Mouse (Mus musculus) forebrain, embryonic 16.5 days (tissue): ENCODE data around the gene Ank2. TPM values are rescaled to one million over a fixed set of nuclear protein-coding genes. Genes with fewer than 3 reads are reported as not detected.
A peak's percentile ranks its signal among the peaks of the same experiment; 100 is the strongest.

Experiments used
- ATAC-seq: fragments of 200-750 bp; cut with Nextera tagmentation; 2 replicates; pipeline ENCODE4 v1.8.0; 2017; ENCODE audit warnings: mild to moderate bottlenecking, moderate library complexity
- H3K27ac ChIP-seq: fragments of 300-500 bp; sonication (generic); 2 replicates; pipeline ENCODE4 v1.5.1; 2014; ENCODE audit warnings: low read length, control low read depth
- H3K27me3 ChIP-seq: fragments of 300-500 bp; sonication (generic); replicated peaks from 2 replicates; pipeline ENCODE4 v1.6.1; 2014; ENCODE audit warnings: low read length; ENCODE audit not compliant: control insufficient read depth, insufficient read depth
- H3K36me3 ChIP-seq: fragments of 300-500 bp; sonication (generic); 2 replicates; pipeline ENCODE4 v1.6.1; 2014; ENCODE audit not compliant: control insufficient read depth, insufficient read depth
- H3K4me1 ChIP-seq: fragments of 300-500 bp; sonication (generic); replicated peaks from 2 replicates; pipeline ENCODE4 v1.6.1; 2014; ENCODE audit warnings: low read length; ENCODE audit not compliant: control insufficient read depth, insufficient read depth
- H3K4me2 ChIP-seq: fragments of 300-500 bp; sonication (generic); 2 replicates; pipeline ENCODE4 v1.6.1; 2014; ENCODE audit warnings: mild to moderate bottlenecking, low read length, control low read depth
- H3K4me3 ChIP-seq: fragments of 300-500 bp; sonication (generic); replicated peaks from 2 replicates; pipeline ENCODE4 v1.5.1; 2014; ENCODE audit warnings: mild to moderate bottlenecking, low read length, control low read depth
- H3K9ac ChIP-seq: fragments of 300-500 bp; sonication (generic); replicated peaks from 2 replicates; pipeline ENCODE4 v1.6.1; 2014; ENCODE audit warnings: low read depth, low read length, control low read depth
- H3K9me3 ChIP-seq: fragments of 300-500 bp; sonication (generic); 2 replicates; pipeline ENCODE4 v1.6.1; 2016; ENCODE audit warnings: low read length; ENCODE audit not compliant: control insufficient read depth
- WGBS: fragments of 180-500 bp; shearing (Covaris S2); extraction: QIAGEN DNeasy Blood & Tissue Kit; methylation state at CpG from one replicate; pipeline ENCODE4 v1.1.7; 2014; 5-methylcytosine and 5-hydroxymethylcytosine counted together
- polyA plus RNA-seq: library from polyadenylated mRNA; unstranded; fragments of >200 nt; fragmentation: Nextera tagmentation; extraction: Ambion mirVana; gene quantifications from 2 replicates; pipeline ENCODE4 v1.2.1, GENCODE M21; 2015

Ank2 gene
- polyA plus RNA-seq, 1 experiment from 2014 or later = 201 TPM

GRCm38 (mm10) chr3:127260007-127260785 is 239.0 kb downstream of the Ank2 start:
- 66% methylated on average over 15 of the region's 15 CpGs for WGBS
- no peaks in the 10 kb centered on the region for H3K27me3 ChIP-seq
- H3K27ac ChIP-seq = no peak overlapping the region
- H3K4me2 ChIP-seq = no peak overlapping the region
- H3K9ac ChIP-seq = no peak overlapping the region
- no peaks in the 10 kb centered on the region for H3K36me3 ChIP-seq
- no peaks in the 10 kb centered on the region for H3K9me3 ChIP-seq
- H3K4me3 ChIP-seq = no peak overlapping the region
- ATAC-seq = no peak
- peaks cover 17% of the 10 kb centered on the region for H3K4me1 ChIP-seq

DNA sequence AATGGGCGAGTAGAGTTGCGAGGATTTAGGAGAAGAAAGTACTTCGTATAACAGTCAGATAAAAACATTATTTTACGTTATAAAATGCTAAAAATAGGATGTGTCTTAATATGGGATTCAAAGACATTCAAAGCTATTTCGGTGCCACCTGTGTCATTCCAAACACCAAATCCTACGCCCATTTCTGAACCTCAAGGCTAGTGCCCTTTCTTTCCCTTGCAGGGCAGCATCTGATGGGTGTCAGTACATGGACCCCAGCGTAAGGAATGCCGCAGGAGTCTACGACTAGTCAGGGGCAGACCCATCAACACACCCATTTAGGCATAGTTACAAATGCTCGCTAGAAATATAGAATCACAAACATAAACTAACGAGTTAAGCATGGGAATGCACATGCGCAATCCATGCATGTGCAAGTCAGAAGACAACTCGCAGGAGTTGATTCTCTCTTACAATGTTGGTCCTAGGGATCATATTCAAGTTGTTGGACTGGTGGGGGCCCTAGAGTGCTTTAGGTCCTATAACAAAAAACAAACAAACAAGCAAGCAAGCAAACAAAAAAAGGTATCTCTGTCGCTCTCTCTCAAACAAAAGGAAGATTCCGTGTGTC is 240.6 kb downstream of the Ank2 start:
- Histone ChIP-seq H3K4me1 (peaks cover 17% of the 10 kb centered on the region), H3K9me3 (no peaks in the 10 kb centered on the region), H3K4me2 (peak overlapping the region; percentile 32), H3K36me3 (no peaks in the 10 kb centered on the region), H3K9ac (no peak overlapping the region), H3K27ac (0 out of 2 replicates have a peak overlapping the region, but pooled peaks have one; percentile 16), H3K4me3 (no peak overlapping the region), H3K27me3 (no peaks in the 10 kb centered on the region)
- WGBS = 26% methylated on average over 15 of the region's 15 CpGs
- 0 out of 2 replicates have a peak, but pooled peaks have one; percentile 14 for ATAC-seq

GRCm38 (mm10) chr3:127257969-127258368 is 241.2 kb downstream of the Ank2 start:
- Histone ChIP-seq H3K36me3 (no peaks in the 10 kb centered on the region), H3K27me3 (no peaks in the 10 kb centered on the region), H3K4me1 (peaks cover 17% of the 10 kb centered on the region), H3K27ac (peak overlapping the region; percentile 38), H3K9me3 (no peaks in the 10 kb centered on the region), H3K4me2 (peak overlapping the region; percentile 70), H3K9ac (peak overlapping the region; percentile 50), H3K4me3 (peak overlapping the region; percentile 42)
- 0% methylated on average over 18 of the region's 18 CpGs for WGBS
- peak; percentile 52 for ATAC-seq

DNA sequence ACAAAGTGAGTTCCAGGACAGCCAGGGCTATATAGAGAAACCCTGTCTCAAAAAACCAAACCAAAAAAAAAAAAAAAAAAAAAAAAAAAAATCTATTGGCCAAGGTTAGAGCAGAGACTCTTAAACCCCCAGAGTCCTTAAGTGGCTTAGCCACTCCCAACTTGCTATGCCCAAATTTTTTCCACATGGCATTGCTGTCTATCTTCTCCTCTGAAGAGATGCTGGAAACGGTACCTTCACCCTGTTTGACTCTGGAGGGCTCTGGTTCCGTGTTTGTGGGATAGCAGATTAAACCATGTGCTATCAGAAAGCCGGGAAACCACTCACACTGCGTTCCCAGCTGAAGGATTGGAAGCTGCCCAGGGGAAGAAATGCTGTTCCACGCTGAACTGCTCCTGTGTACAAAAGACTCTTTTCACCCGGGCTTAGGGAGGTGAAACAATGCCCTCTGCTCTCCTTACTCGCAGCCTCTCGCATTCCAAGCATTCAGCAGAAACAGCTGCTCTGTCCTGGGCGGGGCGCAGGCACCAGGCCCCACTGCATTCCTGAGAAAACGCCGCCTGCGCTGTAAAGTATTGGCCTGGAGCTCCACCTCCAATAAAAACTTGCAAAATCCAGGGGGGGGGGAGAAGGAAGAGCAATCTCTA is 241.7 kb downstream of the Ank2 start:
- peak; percentile 86 for ATAC-seq
- Histone ChIP-seq H3K27me3 (no peaks in the 10 kb centered on the region), H3K4me2 (peak overlapping the region; percentile 70), H3K9me3 (no peaks in the 10 kb centered on the region), H3K4me3 (peak overlapping the region; percentile 42), H3K9ac (peak overlapping the region; percentile 50), H3K27ac (peak overlapping the region; percentile 38), H3K36me3 (no peaks in the 10 kb centered on the region), H3K4me1 (peaks cover 17% of the 10 kb centered on the region)
- under 1% methylated on average over 13 of the region's 13 CpGs for WGBS

GRCm38 (mm10) chr3:127256681-127257080 is 242.5 kb downstream of the Ank2 start:
- WGBS = 60% methylated on average over 2 of the region's 2 CpGs

DNA sequence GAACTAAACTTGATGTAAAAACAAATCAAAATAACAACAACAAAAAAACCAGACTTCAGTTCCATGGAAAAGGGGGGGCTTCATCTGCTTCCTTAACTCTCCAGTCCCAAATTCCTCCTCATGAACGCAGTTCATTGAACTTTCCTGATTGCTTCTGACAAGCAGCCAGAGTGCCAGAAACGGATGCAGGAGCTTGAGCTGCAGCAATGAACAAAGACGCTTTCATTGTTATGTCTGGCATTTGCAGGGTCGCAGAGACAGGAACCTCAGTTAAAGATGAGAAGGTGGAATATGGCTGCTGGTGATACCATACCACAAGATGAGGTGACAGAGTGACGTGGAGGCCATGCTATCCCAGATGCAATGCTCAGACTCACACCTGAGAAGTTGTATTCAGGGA is 248.2 kb downstream of the Ank2 start:
- ATAC-seq = no peak
- Histone ChIP-seq H3K36me3 (no peaks in the 10 kb centered on the region), H3K4me2 (no peak overlapping the region), H3K9me3 (no peaks in the 10 kb centered on the region), H3K9ac (no peak overlapping the region), H3K27me3 (no peaks in the 10 kb centered on the region), H3K4me1 (no peaks in the 10 kb centered on the region), H3K27ac (no peak overlapping the region), H3K4me3 (no peak overlapping the region)
- 52% methylated on average over 5 of the region's 5 CpGs for WGBS

More at GRCm38 (mm10) chr3:127256681-127257080, 242.5 kb downstream of the Ank2 start:
- Histone ChIP-seq H3K9me3 (no peaks in the 10 kb centered on the region), H3K9ac (no peak overlapping the region), H3K36me3 (no peaks in the 10 kb centered on the region), H3K4me2 (no peak overlapping the region), H3K4me3 (no peak overlapping the region), H3K27ac (no peak overlapping the region), H3K27me3 (no peaks in the 10 kb centered on the region), H3K4me1 (peaks cover 17% of the 10 kb centered on the region)
- ATAC-seq = no peak

- Histone ChIP-seq H3K27ac (no peak overlapping the region), H3K4me2 (no peak overlapping the region), H3K9ac (no peak overlapping the region), H3K4me3 (no peak overlapping the region), H3K36me3 (no peaks in the 10 kb centered on the region), H3K9me3 (no peaks in the 10 kb centered on the region), H3K27me3 (no peaks in the 10 kb centered on the region), H3K4me1 (no peaks in the 10 kb centered on the region)
- no peak for ATAC-seq
Observed at GRCm38 (mm10) chr3:127248611-127249010, 250.5 kb downstream of the Ank2 start.

- Histone ChIP-seq H3K27ac (no peak overlapping the region), H3K4me1 (no peaks in the 10 kb centered on the region), H3K36me3 (no peaks in the 10 kb centered on the region), H3K9ac (no peak overlapping the region), H3K27me3 (no peaks in the 10 kb centered on the region), H3K9me3 (no peaks in the 10 kb centered on the region), H3K4me3 (no peak overlapping the region), H3K4me2 (no peak overlapping the region)
- no peak for ATAC-seq
- WGBS = 83% methylated on average over 11 of the region's 11 CpGs
Observed at GRCm38 (mm10) chr3:127246989-127247708, 252.0 kb downstream of the Ank2 start.
